Mouse (Mus musculus): ENCODE results near the gene Cfap46. TPM values are rescaled to one million over a fixed set of nuclear protein-coding genes. Genes with fewer than 3 reads are reported as not detected.

Gene Cfap46
- polyA plus RNA-seq (2014; fragmentation: Illumina TruSeq; extraction: RNeasy Lipid Tissue Mini Kit (QIAGEN cat#74804); ENCODE audit: low read depth, low replicate concordance): 3.4 TPM

GRCm38 (mm10) chr7:139683706-139684552 lies at the start of gene Cfap46:
TSS of gene Cfap46 (minus strand) at chr7:139683817.

DNA sequence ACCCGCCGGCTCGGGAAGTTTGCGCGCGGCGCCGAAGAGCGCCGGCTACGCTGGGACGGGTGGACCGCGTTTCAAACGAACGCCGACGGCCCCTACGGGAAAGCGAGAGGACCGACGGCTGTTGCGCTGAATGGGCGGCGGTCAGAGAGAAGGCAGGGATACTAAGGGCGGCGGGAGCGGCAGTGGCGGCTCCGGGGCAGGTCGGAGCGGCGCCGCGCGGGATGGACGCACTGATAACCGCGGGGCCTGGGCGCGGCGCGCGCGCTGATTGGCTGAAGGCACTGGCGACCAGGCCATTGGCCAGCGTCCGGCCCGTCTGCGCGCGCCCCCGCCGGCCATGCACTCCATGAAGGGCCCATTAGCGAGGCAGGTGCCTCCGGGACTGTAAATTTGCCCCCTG lies 101.0 kb downstream of the Cfap46 start, which contains the start of gene Nkx6-2:
TSS of gene Nkx6-2 (minus strand) at position 203 of the 400 bp plus-strand sequence.

Other genes with a start within 250 kb of the Cfap46 start
- gene Nkx6-2, start 101.0 kb downstream of the Cfap46 start, polyA plus RNA-seq (2014; fragmentation: Illumina TruSeq; extraction: RNeasy Lipid Tissue Mini Kit (QIAGEN cat#74804); ENCODE audit: low read depth, low replicate concordance): 0.16 TPM
- 0.35 TPM for gene Adgra1, start 150.4 kb upstream of the Cfap46 start, polyA plus RNA-seq (2014; fragmentation: Illumina TruSeq; extraction: RNeasy Lipid Tissue Mini Kit (QIAGEN cat#74804); ENCODE audit: low read depth, low replicate concordance)
- 2.4 TPM for gene Kndc1, start 210.9 kb upstream of the Cfap46 start, polyA plus RNA-seq (2014; fragmentation: Illumina TruSeq; extraction: RNeasy Lipid Tissue Mini Kit (QIAGEN cat#74804); ENCODE audit: low read depth, low replicate concordance)